Mouse (Mus musculus) cerebellum, adult 8-10 months (tissue): ENCODE data around the gene Psmb4.
"Not testable (repeated sequence)": the region's sequence is repeated elsewhere in the genome, so short reads cannot be mapped to it uniquely, and the experiment has no call there.

Experiments used
- DNase-seq: peaks from one replicate; pipeline ENCODE4 v3.0.0; 2022

Gene Psmb4

GRCm38 (mm10) chr3:94904759-94905158 lies 18.0 kb upstream of the Psmb4 start:
- DNase-seq: not testable (repeated sequence)

GRCm38 (mm10) chr3:94902747-94903146 lies 16.0 kb upstream of the Psmb4 start:
- peak; percentile 56 for DNase-seq

- no peak for DNase-seq
Measured at GRCm38 (mm10) chr3:94894076-94894475, 7.3 kb upstream of the Psmb4 start.

GRCm38 (mm10) chr3:94888595-94888994 lies 1.8 kb upstream of the Psmb4 start:
- DNase-seq: no peak

- DNase-seq: no peak
Measured at GRCm38 (mm10) chr3:94882579-94882978, 4.2 kb downstream of the Psmb4 start.

GRCm38 (mm10) chr3:94881840-94882239 lies 4.9 kb downstream of the Psmb4 start:
- no peak for DNase-seq

GRCm38 (mm10) chr3:94878618-94879017 lies 8.1 kb downstream of the Psmb4 start:
- DNase-seq: no peak

- no peak for DNase-seq
Measured at GRCm38 (mm10) chr3:94869011-94869410, 17.8 kb downstream of the Psmb4 start.

GRCm38 (mm10) chr3:94859471-94859870 lies 27.3 kb downstream of the Psmb4 start:
- DNase-seq: no peak

- no peak for DNase-seq
Measured at GRCm38 (mm10) chr3:94852215-94852614, 34.5 kb downstream of the Psmb4 start.

GRCm38 (mm10) chr3:94851731-94852130 lies 35.0 kb downstream of the Psmb4 start:
- DNase-seq: no peak

- peak; percentile 62 for DNase-seq
Measured at GRCm38 (mm10) chr3:94849338-94849737, 37.4 kb downstream of the Psmb4 start.

GRCm38 (mm10) chr3:94847382-94847781 lies 39.4 kb downstream of the Psmb4 start:
- DNase-seq: no peak

GRCm38 (mm10) chr3:94839101-94839500 lies 47.7 kb downstream of the Psmb4 start:
- no peak for DNase-seq

- peak; percentile 49 for DNase-seq
Measured at GRCm38 (mm10) chr3:94838631-94839030, 48.1 kb downstream of the Psmb4 start.

- peak; percentile 87 for DNase-seq
Measured at GRCm38 (mm10) chr3:94837959-94838496, 48.7 kb downstream of the Psmb4 start.

GRCm38 (mm10) chr3:94837183-94837890 lies 49.4 kb downstream of the Psmb4 start, which contains the start of gene Pogz:
Gene Pogz (plus strand): TSS chr3:94837567.
- DNase-seq: peak; percentile 94

GRCm38 (mm10) chr3:94835396-94835795 lies 51.4 kb downstream of the Psmb4 start:
- DNase-seq: no peak
